Mouse (Mus musculus) hindbrain, embryonic 14.5 days (tissue): ENCODE data around the gene Itpk1. TPM values are rescaled to one million over a fixed set of nuclear protein-coding genes. Genes with fewer than 3 reads are reported as not detected.

Experiments used
- ATAC-seq: fragments of 200-750 bp; cut with Nextera tagmentation; 2 replicates; pipeline ENCODE4 v1.8.0; 2017; ENCODE audit warnings: moderate number of reproducible peaks, mild to moderate bottlenecking, moderate TSS enrichment, moderate library complexity; ENCODE audit not compliant: low FRiP score
- DNase-seq: peaks from one replicate; pipeline ENCODE4 v3.0.0-alpha.2; 2015; ENCODE audit warnings: low spot score
- H3K27ac ChIP-seq: fragments of 300-500 bp; sonication (generic); 2 replicates; pipeline ENCODE4 v1.5.1; 2014; ENCODE audit warnings: mild to moderate bottlenecking, moderate library complexity
- H3K27me3 ChIP-seq: fragments of 300-500 bp; sonication (generic); 2 replicates; pipeline ENCODE4 v1.6.1; 2014; ENCODE audit warnings: mild to moderate bottlenecking, low read length, mixed read lengths; ENCODE audit not compliant: control insufficient read depth, insufficient read depth
- H3K36me3 ChIP-seq: fragments of 300-500 bp; sonication (generic); replicated peaks from 2 replicates; pipeline ENCODE4 v1.6.1; 2014; ENCODE audit not compliant: control insufficient read depth, insufficient read depth
- H3K4me1 ChIP-seq: fragments of 300-500 bp; sonication (generic); replicated peaks from 2 replicates; pipeline ENCODE4 v1.6.1; 2014; ENCODE audit warnings: antibody characterized with exemption, low read length, mixed read lengths; ENCODE audit not compliant: control insufficient read depth, insufficient read depth
- H3K4me2 ChIP-seq: fragments of 300-500 bp; sonication (generic); replicated peaks from 2 replicates; pipeline ENCODE4 v1.6.1; 2014; ENCODE audit warnings: mild to moderate bottlenecking, moderate library complexity
- H3K4me3 ChIP-seq: fragments of 300-500 bp; sonication (generic); replicated peaks from 2 replicates; pipeline ENCODE4 v1.5.1; 2014; ENCODE audit warnings: mild to moderate bottlenecking, low read length
- H3K9ac ChIP-seq: fragments of 300-500 bp; sonication (generic); 2 replicates; pipeline ENCODE4 v1.6.1; 2014
- H3K9me3 ChIP-seq: fragments of 300-500 bp; sonication (generic); 2 replicates; pipeline ENCODE4 v1.6.1; 2016; ENCODE audit warnings: low read length; ENCODE audit not compliant: control insufficient read depth
- WGBS: fragments of 180-500 bp; shearing (Covaris S2); extraction: QIAGEN DNeasy Blood & Tissue Kit; methylation state at CpG from one replicate; pipeline ENCODE4 v1.1.7; 2014; 5-methylcytosine and 5-hydroxymethylcytosine counted together
- polyA plus RNA-seq: library from polyadenylated mRNA; unstranded; fragments of >200 nt; fragmentation: Nextera tagmentation; extraction: Ambion mirVana; gene quantifications from 2 replicates; pipeline ENCODE4 v1.2.1, GENCODE M21; 2014

Gene Itpk1
- polyA plus RNA-seq: 31.6 and 35.0 TPM in 2 replicates

GRCm38 (mm10) chr12:102704457-102705198 lies at the start of gene Itpk1:
TSS of gene Itpk1 (minus strand) at chr12:102704930.
- Histone ChIP-seq H3K27ac (peak within 1 kb of the TSS; percentile 90), H3K4me1 (peaks cover 29% of the 10 kb centered on the region), H3K4me3 (peak within 1 kb of the TSS; percentile 65), H3K36me3 (no peaks in the 10 kb centered on the region), H3K27me3 (no peaks in the 10 kb centered on the region), H3K9me3 (no peaks in the 10 kb centered on the region), H3K4me2 (peak within 1 kb of the TSS; percentile 80), H3K9ac (peak within 1 kb of the TSS; percentile 72)
- under 1% methylated on average over 43 of the region's 105 CpGs for WGBS
- DNase-seq: peak; percentile 72
- ATAC-seq: peak; percentile 86

DNA sequence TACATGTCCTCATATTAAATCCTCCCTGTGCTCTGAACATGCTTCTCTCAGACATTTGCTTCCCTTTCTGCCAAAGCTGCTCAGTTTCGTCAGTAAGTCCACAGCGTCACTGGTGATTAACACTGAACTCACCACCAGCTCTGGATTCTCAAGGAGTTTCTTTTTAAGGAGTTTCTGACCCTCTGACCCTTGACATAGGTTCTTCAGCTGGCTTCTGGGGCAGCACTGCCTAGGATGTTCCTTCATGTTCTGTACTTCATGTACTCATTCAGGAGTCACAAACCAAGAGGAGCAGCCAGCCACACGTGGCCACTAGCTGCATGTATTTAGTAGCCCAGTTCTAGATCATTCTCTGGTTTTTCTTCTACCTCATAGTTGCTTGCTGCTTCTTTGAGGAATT lies 43.5 kb upstream of the Itpk1 start:
- Histone ChIP-seq H3K27me3 (no peaks in the 10 kb centered on the region), H3K4me1 (peaks cover 11% of the 10 kb centered on the region), H3K4me2 (no peak overlapping the region), H3K4me3 (no peak overlapping the region), H3K27ac (no peak overlapping the region), H3K9me3 (no peaks in the 10 kb centered on the region), H3K9ac (no peak overlapping the region), H3K36me3 (peaks cover 16% of the 10 kb centered on the region)
- DNase-seq (no peak), ATAC-seq (no peak)
- WGBS: 90% methylated on average over 3 of the region's 3 CpGs

DNA sequence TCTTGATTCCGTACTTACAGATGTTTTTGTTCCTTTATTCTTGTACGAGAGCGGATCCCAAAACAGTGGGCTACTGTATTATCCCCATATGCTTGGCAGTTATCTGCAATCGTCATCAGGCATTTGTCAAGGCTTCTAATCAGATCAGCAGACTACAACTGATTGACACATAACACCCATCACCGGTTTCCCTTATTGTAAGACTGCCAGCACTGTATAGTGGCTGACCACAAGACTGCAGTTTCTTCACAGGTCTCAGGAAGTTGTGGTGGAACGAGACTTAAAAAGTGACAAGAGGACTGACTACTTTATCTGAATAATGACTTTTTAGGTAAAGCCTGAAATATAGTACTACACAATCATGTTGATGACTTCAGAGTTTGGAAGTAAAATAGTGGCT lies 40.1 kb upstream of the Itpk1 start:
- H3K27me3 ChIP-seq: no peaks in the 10 kb centered on the region
- 63% methylated on average over 6 of the region's 6 CpGs for WGBS

DNA sequence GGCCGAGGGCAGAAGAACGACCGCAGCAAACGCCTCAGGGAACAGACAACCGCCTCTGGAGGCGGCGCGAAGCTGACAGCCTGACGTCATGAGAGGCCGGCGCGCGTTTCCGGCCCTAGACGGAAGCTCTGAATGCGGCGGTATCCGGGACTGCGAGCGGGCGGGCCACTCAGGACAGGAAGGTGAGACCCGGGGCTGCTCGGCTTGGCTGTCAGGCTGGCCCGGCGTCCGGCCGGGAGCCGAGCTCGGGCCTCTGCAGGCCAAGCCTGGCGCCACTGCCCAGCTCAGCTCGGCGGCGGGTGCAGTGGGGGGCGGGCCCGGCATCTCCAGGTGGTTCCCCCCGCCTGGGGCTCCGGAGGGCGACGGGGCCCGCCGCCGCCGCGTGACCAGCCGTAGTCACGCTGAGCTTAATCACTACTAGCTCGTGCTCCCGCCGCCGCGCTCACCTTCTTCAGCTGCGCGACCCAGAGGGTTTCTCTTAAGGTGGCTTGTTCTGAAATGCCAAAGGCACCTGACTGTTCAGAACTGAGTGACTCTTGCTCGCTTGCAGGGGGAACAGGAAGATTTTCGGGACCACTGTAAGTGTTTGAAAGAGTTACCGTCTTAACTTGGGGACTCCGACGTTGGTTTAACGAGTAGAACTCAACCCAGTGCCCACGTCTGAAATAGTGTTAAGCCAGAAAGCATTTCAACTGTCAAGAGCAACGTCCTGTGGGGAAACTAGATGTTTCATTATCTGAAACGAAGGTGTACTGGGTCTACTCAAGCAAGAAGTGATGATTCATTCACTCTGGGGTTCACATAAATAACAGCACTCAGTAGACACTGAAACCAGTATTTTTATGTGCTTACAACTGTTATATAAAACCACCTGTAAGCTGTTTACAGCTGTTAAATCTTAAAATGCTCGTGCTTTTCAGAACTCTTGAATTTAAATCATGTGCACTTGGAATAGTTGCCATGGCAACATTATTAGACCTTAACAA lies 39.2 kb upstream of the Itpk1 start, which contains the start of the genes Moap1 and Tmem251:
Gene Moap1 (minus strand): TSS at position 73 of the 986 bp plus-strand sequence.
Gene Tmem251 (plus strand): TSS at position 174 of the 986 bp plus-strand sequence.
- Histone ChIP-seq H3K9me3 (no peaks in the 10 kb centered on the region), H3K4me3 (peak within 1 kb of the TSS; percentile 92), H3K9ac (peak within 1 kb of the TSS; percentile 85), H3K36me3 (peaks cover 18% of the 10 kb centered on the region), H3K27me3 (no peaks in the 10 kb centered on the region), H3K4me1 (peaks cover 22% of the 10 kb centered on the region), H3K27ac (peak within 1 kb of the TSS; percentile 92), H3K4me2 (peak within 1 kb of the TSS; percentile 86)
- under 1% methylated on average over 63 of the region's 63 CpGs for WGBS
- ATAC-seq (peak; percentile 97), DNase-seq (peak; percentile 89)

More for the DNA sequence above, 40.1 kb upstream of the Itpk1 start:
- Histone ChIP-seq H3K4me2 (peak overlapping the region; percentile 86), H3K4me3 (no peak overlapping the region; the same call in 1 of the 2 replicates), H3K9ac (peak overlapping the region; percentile 13; the same call in 1 of the 2 replicates), H3K27ac (no peak overlapping the region), H3K9me3 (no peaks in the 10 kb centered on the region), H3K4me1 (peaks cover 22% of the 10 kb centered on the region), H3K36me3 (peaks cover 23% of the 10 kb centered on the region)
- no peak for DNase-seq
- ATAC-seq: no peak

DNA sequence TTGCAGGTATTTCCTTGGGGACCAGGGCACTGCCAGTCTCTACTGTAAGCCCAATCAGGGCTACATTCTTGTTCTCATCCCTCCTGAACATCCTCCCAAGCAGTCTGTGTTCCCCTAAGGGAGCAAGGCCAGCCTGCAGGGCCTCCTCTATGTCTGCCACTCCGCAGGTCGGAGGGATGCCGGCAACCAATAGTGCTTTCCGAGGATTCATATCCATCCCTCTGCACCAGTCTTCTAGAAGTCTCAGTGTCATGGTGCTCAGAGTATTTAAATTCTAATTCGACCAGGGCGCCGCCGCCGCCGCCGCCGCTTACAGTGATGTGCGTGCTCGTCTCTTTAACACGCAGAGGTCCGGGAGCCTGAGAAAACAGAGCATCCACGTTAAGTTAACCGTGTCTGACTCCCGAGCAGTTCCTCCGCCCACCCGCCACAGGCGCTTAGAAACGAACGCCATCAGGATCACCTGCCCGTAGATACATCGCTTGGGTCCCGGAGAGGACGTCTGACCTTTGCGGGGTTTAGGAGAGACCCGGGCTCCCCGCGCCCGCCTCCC lies 38.4 kb upstream of the Itpk1 start:
- peak overlapping the region; percentile 92 for H3K27ac ChIP-seq
- WGBS: under 1% methylated on average over 33 of the region's 33 CpGs
- ATAC-seq (peak; percentile 80), DNase-seq (no peak)
- H3K4me2 ChIP-seq: peak overlapping the region; percentile 86
- H3K4me3 ChIP-seq: peak overlapping the region; percentile 92
- peaks cover 11% of the 10 kb centered on the region for H3K36me3 ChIP-seq
- H3K9ac ChIP-seq: peak overlapping the region; percentile 85
- H3K4me1 ChIP-seq: peaks cover 22% of the 10 kb centered on the region
- no peaks in the 10 kb centered on the region for H3K27me3 ChIP-seq
- no peaks in the 10 kb centered on the region for H3K9me3 ChIP-seq

DNA sequence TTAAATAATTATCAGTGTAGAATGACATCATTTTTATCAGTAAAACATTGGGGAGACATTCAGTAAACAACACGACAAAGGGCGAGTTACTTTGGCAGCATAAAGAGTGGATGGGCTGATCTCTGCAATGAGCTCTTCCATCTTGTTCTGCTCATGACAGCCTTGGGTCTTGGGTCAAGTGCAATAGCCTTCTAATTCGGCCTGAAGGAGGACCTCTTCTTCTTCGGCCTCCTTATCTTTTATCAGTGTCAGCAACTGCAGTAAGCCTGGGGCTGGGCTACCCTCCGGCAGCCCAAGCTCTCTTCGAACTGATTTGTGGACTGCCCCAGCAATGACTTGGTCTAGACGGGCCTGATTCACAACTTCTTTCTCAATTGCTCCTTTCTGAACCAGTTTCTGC lies 37.3 kb upstream of the Itpk1 start:
- H3K4me1 ChIP-seq: peaks cover 22% of the 10 kb centered on the region
- peaks cover 6% of the 10 kb centered on the region; the same call in 1 of the 2 replicates for H3K36me3 ChIP-seq
- ATAC-seq (no peak), DNase-seq (no peak)
- no peak overlapping the region for H3K27ac ChIP-seq
- peak overlapping the region; percentile 92; the same call in 1 of the 2 replicates for H3K4me3 ChIP-seq
- 88% methylated on average over 7 of the region's 7 CpGs for WGBS
- peak overlapping the region; percentile 86 for H3K4me2 ChIP-seq
- no peaks in the 10 kb centered on the region for H3K27me3 ChIP-seq
- H3K9me3 ChIP-seq: no peaks in the 10 kb centered on the region
- peak overlapping the region; percentile 85 for H3K9ac ChIP-seq

GRCm38 (mm10) chr12:102740285-102740684 lies 35.6 kb upstream of the Itpk1 start:
- Histone ChIP-seq H3K27ac (no peak overlapping the region), H3K36me3 (peaks cover 6% of the 10 kb centered on the region; the same call in 1 of the 2 replicates), H3K4me2 (no peak overlapping the region), H3K9ac (no peak overlapping the region), H3K27me3 (no peaks in the 10 kb centered on the region), H3K4me1 (peaks cover 22% of the 10 kb centered on the region), H3K4me3 (no peak overlapping the region), H3K9me3 (no peaks in the 10 kb centered on the region)
- peak; percentile 44 for DNase-seq
- 69% methylated on average over 3 of the region's 3 CpGs for WGBS
- no peak for ATAC-seq

GRCm38 (mm10) chr12:102739096-102739495 lies 34.4 kb upstream of the Itpk1 start:
- WGBS: 83% methylated on average over 5 of the region's 5 CpGs
- peaks cover 6% of the 10 kb centered on the region; the same call in 1 of the 2 replicates for H3K36me3 ChIP-seq

More at GRCm38 (mm10) chr12:102739096-102739495, 34.4 kb upstream of the Itpk1 start:
- Histone ChIP-seq H3K4me3 (no peak overlapping the region), H3K9ac (no peak overlapping the region), H3K27ac (no peak overlapping the region), H3K27me3 (no peaks in the 10 kb centered on the region), H3K9me3 (no peaks in the 10 kb centered on the region), H3K4me1 (peaks cover 13% of the 10 kb centered on the region), H3K4me2 (no peak overlapping the region)
- ATAC-seq (no peak), DNase-seq (no peak)
